Mouse (Mus musculus) heart, embryonic 16.5 days (tissue): ENCODE measurements at regions not wholly inside any gene's neighbourhood (a gene's known extent, or its start where the extent isn't known, plus 50 kb on each side); places are given as distances from the start of the nearest gene placed in this dataset.

Experiments used
- ATAC-seq: fragments of 200-750 bp; cut with Nextera tagmentation; replicated peaks from 2 replicates; pipeline ENCODE4 v1.8.0; 2017; ENCODE audit warnings: moderate number of reproducible peaks; ENCODE audit not compliant: insufficient read depth, low FRiP score; ENCODE audit errors: extremely low read depth
- H3K27ac ChIP-seq: fragments of 300-500 bp; sonication (generic); 2 replicates; pipeline ENCODE4 v1.5.1; 2014; ENCODE audit warnings: mild to moderate bottlenecking, low read length, control low read depth, moderate library complexity
- H3K27me3 ChIP-seq: fragments of 300-500 bp; sonication (generic); 2 replicates; pipeline ENCODE4 v1.6.1; 2014; ENCODE audit warnings: low read length, mixed read lengths; ENCODE audit not compliant: control insufficient read depth, insufficient read depth
- H3K36me3 ChIP-seq: fragments of 300-500 bp; sonication (generic); 2 replicates; pipeline ENCODE4 v1.6.1; 2014; ENCODE audit not compliant: control insufficient read depth, insufficient read depth
- H3K4me1 ChIP-seq: fragments of 300-500 bp; sonication (generic); 2 replicates; pipeline ENCODE4 v1.6.1; 2014; ENCODE audit warnings: low read length, mixed read lengths; ENCODE audit not compliant: control insufficient read depth, insufficient read depth
- H3K4me2 ChIP-seq: fragments of 300-500 bp; sonication (generic); 2 replicates; pipeline ENCODE4 v1.6.1; 2014; ENCODE audit warnings: low read depth, mild to moderate bottlenecking, control low read depth, low read length
- H3K4me3 ChIP-seq: fragments of 300-500 bp; sonication (generic); 2 replicates; pipeline ENCODE4 v1.5.1; 2014; ENCODE audit warnings: mild to moderate bottlenecking, control low read depth, low read length
- H3K9ac ChIP-seq: fragments of 300-500 bp; sonication (generic); 2 replicates; pipeline ENCODE4 v1.6.1; 2014; ENCODE audit warnings: low read length, control low read depth
- H3K9me3 ChIP-seq: fragments of 300-500 bp; sonication (generic); replicated peaks from 2 replicates; pipeline ENCODE4 v1.6.1; 2016; ENCODE audit warnings: low read length; ENCODE audit not compliant: control insufficient read depth
- WGBS: fragments of 180-500 bp; shearing (Covaris S2); extraction: QIAGEN DNeasy Blood & Tissue Kit; methylation state at CpG from one replicate; pipeline ENCODE4 v1.1.7; 2014; 5-methylcytosine and 5-hydroxymethylcytosine counted together

DNA sequence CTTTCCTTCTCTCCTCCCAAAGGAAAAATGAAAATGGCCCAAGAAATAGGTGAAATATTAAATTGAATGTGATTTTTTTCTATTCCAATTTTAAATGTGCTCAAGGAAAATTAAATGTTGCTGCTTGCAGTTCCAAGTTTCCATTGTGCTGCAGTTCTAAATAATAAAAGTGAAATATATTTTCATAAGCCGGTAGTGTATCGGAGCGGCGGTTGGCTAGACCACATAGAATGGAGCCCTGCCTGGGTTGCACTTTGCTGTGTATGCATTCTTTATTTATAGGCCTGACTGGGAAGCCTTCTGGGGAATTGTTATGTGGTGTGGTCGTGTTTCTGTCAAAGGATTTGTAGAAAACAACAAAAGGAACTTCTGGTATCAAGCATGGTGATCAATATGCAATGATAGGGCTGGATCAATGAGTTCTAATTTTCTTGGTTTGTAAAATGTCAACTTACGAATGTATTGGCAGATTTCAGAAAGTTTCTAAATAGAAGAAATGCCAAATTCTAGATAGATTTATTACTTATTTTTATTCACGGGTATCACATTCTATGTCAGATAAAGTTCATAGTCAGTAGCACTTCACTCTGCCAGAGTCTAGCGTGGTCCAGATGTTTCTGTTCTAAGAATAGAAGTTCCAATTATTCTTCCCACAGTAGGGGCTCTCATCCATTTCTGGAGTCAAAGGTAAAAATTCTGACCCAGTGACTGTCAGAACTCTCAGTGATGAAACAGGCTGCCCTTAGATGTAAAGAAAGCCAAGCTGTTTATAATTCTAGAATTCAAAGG is 123.0 kb downstream of the Otol1 start:
- H3K27ac ChIP-seq = no peak overlapping the region
- no peak overlapping the region for H3K4me2 ChIP-seq
- no peaks in the 10 kb centered on the region for H3K36me3 ChIP-seq
- no peak overlapping the region for H3K4me3 ChIP-seq
- ATAC-seq = no peak
- 72% methylated on average over 8 of the region's 8 CpGs for WGBS
- H3K9ac ChIP-seq = no peak overlapping the region
- no peaks in the 10 kb centered on the region for H3K4me1 ChIP-seq
- H3K9me3 ChIP-seq = no peaks in the 10 kb centered on the region
- H3K27me3 ChIP-seq = no peaks in the 10 kb centered on the region

DNA sequence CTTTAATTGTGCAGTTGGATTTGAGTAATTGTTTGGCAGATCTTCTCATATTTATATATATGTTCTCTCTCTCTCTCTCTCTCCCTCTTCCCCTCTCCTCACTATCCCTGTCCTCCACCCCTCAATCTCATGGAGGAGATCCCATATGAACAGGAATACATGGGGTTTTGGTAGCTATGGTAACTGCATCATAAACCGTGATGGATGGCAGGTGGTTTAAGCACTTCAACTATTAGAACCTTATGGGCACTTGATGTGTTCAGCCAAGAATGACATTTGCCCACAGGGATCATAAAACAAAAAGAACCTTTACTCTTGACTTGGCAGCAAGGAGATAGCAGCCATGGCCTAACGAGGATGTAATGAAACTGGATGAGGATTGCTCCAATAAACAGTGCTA is 127.5 kb downstream of the Otol1 start:
- Histone ChIP-seq H3K27ac (no peak overlapping the region), H3K36me3 (no peaks in the 10 kb centered on the region), H3K4me3 (no peak overlapping the region), H3K27me3 (no peaks in the 10 kb centered on the region), H3K4me1 (no peaks in the 10 kb centered on the region), H3K4me2 (no peak overlapping the region), H3K9ac (no peak overlapping the region), H3K9me3 (no peaks in the 10 kb centered on the region)
- ATAC-seq = no peak
- WGBS = 79% methylated on average over 2 of the region's 2 CpGs

DNA sequence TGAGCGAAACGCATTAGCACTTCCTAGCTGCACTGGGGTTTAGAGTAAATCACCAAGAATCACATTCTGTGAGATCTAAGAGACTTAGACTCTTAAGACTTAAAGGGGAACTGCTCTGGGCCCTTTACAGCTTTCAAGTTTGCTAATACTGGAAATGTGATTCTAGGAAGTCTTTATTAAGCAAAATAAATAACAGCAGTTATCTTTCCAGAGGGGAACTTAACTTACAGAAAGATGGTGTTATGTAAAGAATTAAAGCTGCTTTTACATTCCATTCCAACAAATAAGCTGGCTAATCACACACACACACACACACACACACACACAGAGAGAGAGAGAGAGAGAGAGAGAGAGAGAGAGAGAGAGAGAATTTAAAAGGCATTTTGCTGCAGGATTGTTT is 131.1 kb downstream of the Otol1 start:
- Histone ChIP-seq H3K9me3 (no peaks in the 10 kb centered on the region), H3K27ac (no peak overlapping the region), H3K4me2 (no peak overlapping the region), H3K9ac (no peak overlapping the region), H3K4me1 (no peaks in the 10 kb centered on the region), H3K27me3 (no peaks in the 10 kb centered on the region), H3K4me3 (no peak overlapping the region), H3K36me3 (no peaks in the 10 kb centered on the region)
- no peak for ATAC-seq
- 74% methylated on average over 2 of the region's 2 CpGs for WGBS

DNA sequence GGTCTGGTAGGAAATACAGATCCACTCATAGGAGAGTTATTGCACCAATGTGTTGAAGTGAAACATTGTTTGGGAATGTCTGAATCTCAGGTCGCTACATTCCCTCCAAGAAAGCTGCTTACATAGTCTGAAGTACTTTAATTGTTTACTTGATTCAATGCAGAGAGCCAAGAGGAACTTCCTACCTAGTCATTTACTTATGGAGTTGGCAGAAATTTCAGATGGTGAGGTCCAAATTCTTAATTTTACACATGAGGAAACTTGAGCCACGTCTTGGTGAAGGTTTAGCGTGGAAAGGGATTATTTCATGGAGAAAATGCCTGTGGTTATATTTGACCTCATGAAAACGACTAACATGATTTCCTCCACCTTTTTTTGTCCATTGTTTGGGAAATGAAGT is 131.5 kb downstream of the Otol1 start:
- H3K4me1 ChIP-seq = no peaks in the 10 kb centered on the region
- H3K27ac ChIP-seq = no peak overlapping the region
- no peaks in the 10 kb centered on the region for H3K9me3 ChIP-seq
- H3K36me3 ChIP-seq = no peaks in the 10 kb centered on the region
- H3K4me2 ChIP-seq = no peak overlapping the region
- no peaks in the 10 kb centered on the region for H3K27me3 ChIP-seq
- WGBS = 60% methylated on average over 4 of the region's 4 CpGs
- no peak for ATAC-seq
- no peak overlapping the region for H3K4me3 ChIP-seq
- no peak overlapping the region for H3K9ac ChIP-seq

DNA sequence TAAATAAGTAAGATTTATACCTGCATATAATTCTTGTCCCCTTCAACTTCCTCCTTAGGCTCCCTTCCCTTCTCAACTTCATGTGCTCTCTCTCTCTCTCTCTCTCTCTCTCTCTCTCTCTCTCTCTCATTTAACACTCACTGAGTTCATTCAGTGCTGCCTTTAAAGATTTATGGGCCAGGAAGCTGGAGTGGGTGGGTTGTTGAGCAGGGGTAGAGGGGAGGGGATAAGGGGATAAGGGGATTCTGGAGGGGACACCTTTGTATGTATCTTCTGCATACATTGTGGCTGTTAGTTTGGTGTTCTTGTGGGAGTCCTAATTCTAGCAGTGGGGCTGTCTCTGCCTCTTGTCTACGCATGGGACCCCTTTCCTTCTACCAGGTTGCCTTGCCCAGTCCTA is 138.3 kb downstream of the Otol1 start:
- ATAC-seq = no peak
- 66% methylated on average over 1 of the region's 1 CpGs for WGBS

DNA sequence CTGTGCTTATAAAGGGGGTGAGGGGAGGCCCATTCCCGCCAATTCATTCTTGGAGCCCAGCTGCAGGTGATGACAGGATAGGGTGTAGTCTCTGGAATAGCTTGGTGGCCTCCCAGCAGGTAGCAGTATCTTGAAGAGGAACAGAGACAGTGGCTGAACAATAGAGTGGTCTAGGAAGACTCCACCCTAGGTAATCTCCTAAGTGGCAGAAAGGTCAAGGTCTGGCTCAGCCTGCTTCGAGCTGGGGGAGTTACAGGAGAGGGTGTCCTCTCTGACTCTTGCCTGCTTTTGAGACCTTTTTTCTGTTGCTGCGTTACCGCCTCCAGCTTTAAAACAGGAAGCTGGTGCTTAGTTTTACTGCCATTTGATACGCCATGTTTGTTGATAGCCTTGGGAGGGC is 143.7 kb downstream of the Otol1 start:
- H3K9me3 ChIP-seq = no peaks in the 10 kb centered on the region
- 67% methylated on average over 5 of the region's 5 CpGs for WGBS
- no peaks in the 10 kb centered on the region for H3K4me1 ChIP-seq
- H3K4me3 ChIP-seq = no peak overlapping the region
- no peaks in the 10 kb centered on the region for H3K36me3 ChIP-seq
- no peak for ATAC-seq
- no peaks in the 10 kb centered on the region for H3K27me3 ChIP-seq
- no peak overlapping the region for H3K27ac ChIP-seq
- no peak overlapping the region for H3K4me2 ChIP-seq
- H3K9ac ChIP-seq = no peak overlapping the region

More for the DNA sequence above, 138.3 kb downstream of the Otol1 start:
- Histone ChIP-seq H3K4me2 (no peak overlapping the region), H3K27me3 (no peaks in the 10 kb centered on the region), H3K4me3 (no peak overlapping the region), H3K36me3 (no peaks in the 10 kb centered on the region), H3K9me3 (no peaks in the 10 kb centered on the region), H3K9ac (no peak overlapping the region), H3K27ac (no peak overlapping the region), H3K4me1 (no peaks in the 10 kb centered on the region)

DNA sequence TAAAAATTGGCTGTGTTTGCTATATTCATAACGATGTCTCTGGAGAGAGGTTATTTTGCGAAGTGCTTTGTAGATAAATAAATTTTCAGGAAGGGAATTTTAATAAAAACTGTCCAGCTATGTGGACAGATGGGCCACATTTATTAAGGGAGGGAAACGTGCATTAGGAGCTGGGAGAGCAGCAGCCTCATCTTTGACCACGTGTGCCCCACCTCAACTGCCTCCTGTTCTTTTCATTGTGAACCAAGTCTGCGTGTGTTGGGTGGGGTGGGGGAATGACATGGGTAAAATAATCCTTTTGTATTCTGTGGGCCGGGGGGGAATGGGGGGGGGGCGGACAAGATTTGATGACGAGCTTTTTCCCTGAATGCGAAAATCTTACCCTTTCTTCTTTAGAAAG is 152.6 kb downstream of the Otol1 start:
- no peaks in the 10 kb centered on the region for H3K4me1 ChIP-seq
- H3K9ac ChIP-seq = no peak overlapping the region
- no peak overlapping the region for H3K27ac ChIP-seq
- no peaks in the 10 kb centered on the region for H3K9me3 ChIP-seq
- H3K4me2 ChIP-seq = no peak overlapping the region
- 74% methylated on average over 9 of the region's 9 CpGs for WGBS
- no peak overlapping the region for H3K4me3 ChIP-seq
- ATAC-seq = no peak
- H3K27me3 ChIP-seq = no peaks in the 10 kb centered on the region
- no peaks in the 10 kb centered on the region for H3K36me3 ChIP-seq

DNA sequence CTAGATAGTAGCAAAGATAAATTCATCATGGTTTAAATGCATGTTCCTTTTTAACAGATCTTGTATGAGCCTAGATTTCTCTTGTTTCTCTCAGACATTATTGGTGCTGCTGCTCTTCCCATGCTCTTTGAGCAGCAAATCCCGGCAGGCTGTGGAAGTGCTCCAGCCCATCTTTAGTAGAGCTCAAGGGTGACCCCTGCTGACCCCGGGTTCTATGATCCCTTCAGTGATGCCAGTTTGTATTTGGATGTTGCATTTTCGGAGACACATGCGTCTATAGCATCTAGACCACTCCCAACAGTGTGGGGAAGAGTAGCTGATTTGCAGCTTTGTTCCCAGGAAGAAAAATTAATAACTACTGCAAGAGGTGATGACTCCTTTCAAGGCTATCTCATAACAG is 164.3 kb downstream of the Otol1 start:
- Histone ChIP-seq H3K36me3 (no peaks in the 10 kb centered on the region), H3K9me3 (no peaks in the 10 kb centered on the region), H3K4me2 (no peak overlapping the region), H3K4me1 (no peaks in the 10 kb centered on the region), H3K27me3 (no peaks in the 10 kb centered on the region), H3K4me3 (no peak overlapping the region), H3K9ac (no peak overlapping the region), H3K27ac (no peak overlapping the region)
- no peak for ATAC-seq
- WGBS = 55% methylated on average over 4 of the region's 4 CpGs

DNA sequence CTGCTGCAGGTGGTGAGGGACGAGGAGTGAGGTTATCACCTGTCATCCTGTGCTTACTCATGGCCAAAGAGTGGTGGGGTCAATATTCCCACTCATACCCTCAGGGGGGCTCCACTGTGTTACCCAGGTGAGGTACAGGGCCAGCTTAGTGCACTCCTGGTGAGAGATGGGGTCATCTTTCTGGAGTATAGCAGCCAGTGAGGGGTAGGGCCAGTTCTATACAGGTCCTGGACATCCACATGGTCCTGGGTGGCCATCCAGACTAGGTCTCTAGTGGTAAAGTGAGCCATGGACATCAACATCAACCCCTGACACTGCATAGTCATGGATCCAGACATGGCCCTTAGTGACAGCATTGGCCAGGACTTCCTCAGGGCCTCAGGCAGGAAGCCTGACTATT is 169.0 kb downstream of the Otol1 start:
- Histone ChIP-seq H3K36me3 (no peaks in the 10 kb centered on the region), H3K27me3 (no peaks in the 10 kb centered on the region), H3K27ac (no peak overlapping the region), H3K4me1 (no peaks in the 10 kb centered on the region), H3K4me3 (no peak overlapping the region), H3K9ac (no peak overlapping the region), H3K4me2 (no peak overlapping the region), H3K9me3 (no peaks in the 10 kb centered on the region)
- WGBS = 63% methylated on average over 1 of the region's 1 CpGs
- no peak for ATAC-seq
